Mouse (Mus musculus): ENCODE measurements around the gene Car1.
"Not testable (repeated sequence)": the region's sequence is repeated elsewhere in the genome, so short reads cannot be mapped to it uniquely, and the experiment has no call there.

Gene Car1

GRCm38 (mm10) chr3:14783198-14783597 is 25.0 kb downstream of the Car1 start:
- not testable (repeated sequence) for DNase-seq (ENCODE audit: low spot score)

GRCm38 (mm10) chr3:14782365-14782764 is 25.8 kb downstream of the Car1 start:
- not testable (repeated sequence) for DNase-seq (ENCODE audit: low spot score)

- no peak for DNase-seq (ENCODE audit: low spot score)
Observed at GRCm38 (mm10) chr3:14780212-14780611, 28.0 kb downstream of the Car1 start.

- not testable (repeated sequence) for DNase-seq (ENCODE audit: low spot score)
Observed at GRCm38 (mm10) chr3:14776497-14777162, 31.5 kb downstream of the Car1 start.

- DNase-seq (ENCODE audit: low spot score) = not testable (repeated sequence)
Observed at GRCm38 (mm10) chr3:14774539-14774938, 33.6 kb downstream of the Car1 start.

- DNase-seq (ENCODE audit: low spot score) = not testable (repeated sequence)
Observed at GRCm38 (mm10) chr3:14772473-14772872, 35.7 kb downstream of the Car1 start.

GRCm38 (mm10) chr3:14764755-14765566 is 43.2 kb downstream of the Car1 start:
- no peak for DNase-seq (ENCODE audit: low spot score)

GRCm38 (mm10) chr3:14755716-14756115 is 52.5 kb downstream of the Car1 start:
- no peak for DNase-seq (ENCODE audit: low spot score)

GRCm38 (mm10) chr3:14746041-14746440 is 62.1 kb downstream of the Car1 start:
- DNase-seq (ENCODE audit: low spot score) = no peak

- no peak for DNase-seq (ENCODE audit: low spot score)
Observed at GRCm38 (mm10) chr3:14738261-14738660, 69.9 kb downstream of the Car1 start.

- DNase-seq (ENCODE audit: low spot score) = not testable (repeated sequence)
Observed at GRCm38 (mm10) chr3:14727496-14727895, 80.7 kb downstream of the Car1 start.

GRCm38 (mm10) chr3:14725462-14725861 is 82.7 kb downstream of the Car1 start:
- not testable (repeated sequence) for DNase-seq (ENCODE audit: low spot score)
